Mouse (Mus musculus) left cerebral cortex, adult 8-10 months (tissue): ENCODE results near the gene Esrra. TPM values are rescaled to one million over a fixed set of nuclear protein-coding genes. Genes with fewer than 3 reads are reported as not detected.

ENCODE experiments used
- DNase-seq, 2 experiments: peaks; one replicate each; pipeline ENCODE4 v3.0.0; 2022; ENCODE audit warnings: low spot score in 2 of 2
- total RNA-seq, 4 experiments: library from RNA; stranded (reverse); gene quantifications; 2 replicates each; pipeline ENCODE4 v1.2.4; 2022

The Esrra gene
- 10 to 100 TPM; 60.5 to 66.0 (median 63.4) TPM for total RNA-seq

- DNase-seq: peak; percentile 98 to 100
Measured at GRCm38 (mm10) chr19:6921647-6922567, at the start of gene Esrra. Esrra (minus strand) TSS chr19:6921813.

GRCm38 (mm10) chr19:6970460-6971085 is 49.0 kb upstream of the Esrra start:
- no peak for DNase-seq

GRCm38 (mm10) chr19:6969665-6970381 is 48.2 kb upstream of the Esrra start:
- no peak for DNase-seq

- no peak for DNase-seq
Measured at GRCm38 (mm10) chr19:6969291-6969664, 47.7 kb upstream of the Esrra start.

GRCm38 (mm10) chr19:6968491-6969271 is 47.1 kb upstream of the Esrra start:
- DNase-seq: no peak

- no peak for DNase-seq
Measured at GRCm38 (mm10) chr19:6956461-6956860, 34.8 kb upstream of the Esrra start.

GRCm38 (mm10) chr19:6955424-6955823 is 33.8 kb upstream of the Esrra start:
- DNase-seq: no peak

- no peak for DNase-seq
Measured at GRCm38 (mm10) chr19:6954046-6954445, 32.4 kb upstream of the Esrra start.

GRCm38 (mm10) chr19:6952712-6953037 is 31.1 kb upstream of the Esrra start:
- no peak for DNase-seq

- peak in 1 of 2 experiments; percentile 82 for DNase-seq
Measured at GRCm38 (mm10) chr19:6951994-6952711, 30.5 kb upstream of the Esrra start.

- DNase-seq: peak; percentile 86 to 94
Measured at GRCm38 (mm10) chr19:6951381-6951968, 29.9 kb upstream of the Esrra start.

- DNase-seq: peak in 1 of 2 experiments; percentile 51
Measured at GRCm38 (mm10) chr19:6950613-6951153, 29.1 kb upstream of the Esrra start.

GRCm38 (mm10) chr19:6949951-6950350 is 28.3 kb upstream of the Esrra start:
- no peak for DNase-seq

GRCm38 (mm10) chr19:6949532-6949931 is 27.9 kb upstream of the Esrra start:
- no peak for DNase-seq

- DNase-seq: no peak
Measured at GRCm38 (mm10) chr19:6948186-6948585, 26.6 kb upstream of the Esrra start.

- no peak for DNase-seq
Measured at GRCm38 (mm10) chr19:6947742-6948141, 26.1 kb upstream of the Esrra start.

- DNase-seq: no peak
Measured at GRCm38 (mm10) chr19:6943709-6944108, 22.1 kb upstream of the Esrra start.

- no peak for DNase-seq
Measured at GRCm38 (mm10) chr19:6942764-6943163, 21.2 kb upstream of the Esrra start.

- peak; percentile 85 to 94 for DNase-seq
Measured at GRCm38 (mm10) chr19:6942249-6942691, 20.7 kb upstream of the Esrra start, which contains the start of gene Gpr137. Gpr137 (minus strand) TSS chr19:6942480.
